Mouse (Mus musculus): ENCODE results near the gene Eps15l1.

The Eps15l1 gene

GRCm38 (mm10) chr8:72348956-72349355 lies 72.3 kb downstream of the Eps15l1 start:
- DNase-seq: no peak

- no peak for DNase-seq
Observed at GRCm38 (mm10) chr8:72348114-72348513, 73.1 kb downstream of the Eps15l1 start.

- no peak for DNase-seq
Observed at GRCm38 (mm10) chr8:72347553-72347952, 73.7 kb downstream of the Eps15l1 start.

GRCm38 (mm10) chr8:72343725-72344124 lies 77.5 kb downstream of the Eps15l1 start:
- no peak for DNase-seq

- no peak for DNase-seq
Observed at GRCm38 (mm10) chr8:72342556-72343300, 78.5 kb downstream of the Eps15l1 start.

- DNase-seq: no peak
Observed at GRCm38 (mm10) chr8:72337034-72337433, 84.2 kb downstream of the Eps15l1 start.

- no peak for DNase-seq
Observed at GRCm38 (mm10) chr8:72336273-72336672, 85.0 kb downstream of the Eps15l1 start.

GRCm38 (mm10) chr8:72334144-72334641 lies 87.1 kb downstream of the Eps15l1 start:
- no peak for DNase-seq

- DNase-seq: no peak
Observed at GRCm38 (mm10) chr8:72333429-72334143, 87.7 kb downstream of the Eps15l1 start.

- no peak for DNase-seq
Observed at GRCm38 (mm10) chr8:72331631-72332030, 89.6 kb downstream of the Eps15l1 start.

- DNase-seq: no peak
Observed at GRCm38 (mm10) chr8:72330806-72331516, 90.3 kb downstream of the Eps15l1 start.

- no peak for DNase-seq
Observed at GRCm38 (mm10) chr8:72329116-72329515, 92.1 kb downstream of the Eps15l1 start.

- no peak for DNase-seq
Observed at GRCm38 (mm10) chr8:72324708-72325107, 96.6 kb downstream of the Eps15l1 start.

- no peak for DNase-seq
Observed at GRCm38 (mm10) chr8:72324036-72324706, 97.1 kb downstream of the Eps15l1 start.

- DNase-seq: no peak
Observed at GRCm38 (mm10) chr8:72323131-72323725, 98.0 kb downstream of the Eps15l1 start.

- no peak for DNase-seq
Observed at GRCm38 (mm10) chr8:72322471-72322889, 98.8 kb downstream of the Eps15l1 start.

GRCm38 (mm10) chr8:72321635-72322441 lies 99.4 kb downstream of the Eps15l1 start:
- no peak for DNase-seq

GRCm38 (mm10) chr8:72320803-72321583 lies 100.3 kb downstream of the Eps15l1 start:
- DNase-seq: no peak

GRCm38 (mm10) chr8:72319921-72320802 lies 101.1 kb downstream of the Eps15l1 start:
- DNase-seq: no peak

GRCm38 (mm10) chr8:72319397-72319796 lies 101.9 kb downstream of the Eps15l1 start:
- DNase-seq: no peak

Data from kidney, adult 11 months (tissue).